Mouse (Mus musculus): ENCODE measurements at regions not wholly inside any gene's neighbourhood (a gene's known extent, or its start where the extent isn't known, plus 50 kb on each side); places are given as distances from the start of the nearest gene placed in this dataset.

GRCm38 (mm10) chr2:106083801-106084800 lies 80.8 kb upstream of the Dnajc24 start:
- DNase-seq (ENCODE audit: extremely low spot score in 1 of 2, low spot score in 1 of 2): no peak

GRCm38 (mm10) chr2:106083001-106083400 lies 79.7 kb upstream of the Dnajc24 start:
- no peak for DNase-seq (ENCODE audit: extremely low spot score in 1 of 2, low spot score in 1 of 2)

GRCm38 (mm10) chr2:106081951-106082350 lies 78.6 kb upstream of the Dnajc24 start:
- DNase-seq (ENCODE audit: extremely low spot score in 1 of 2, low spot score in 1 of 2): peak; percentile 55 to 85

- no peak for DNase-seq (ENCODE audit: extremely low spot score in 1 of 2, low spot score in 1 of 2)
These were observed 77.3 kb upstream of the Dnajc24 start for GRCm38 (mm10) chr2:106080626-106081025.

GRCm38 (mm10) chr2:106078591-106078990 lies 75.2 kb upstream of the Dnajc24 start:
- no peak for DNase-seq (ENCODE audit: extremely low spot score in 1 of 2, low spot score in 1 of 2)

GRCm38 (mm10) chr2:106074441-106074840 lies 71.1 kb upstream of the Dnajc24 start:
- no peak for DNase-seq (ENCODE audit: extremely low spot score in 1 of 2, low spot score in 1 of 2)

- no peak for DNase-seq (ENCODE audit: extremely low spot score in 1 of 2, low spot score in 1 of 2)
These were observed 61.0 kb upstream of the Dnajc24 start for GRCm38 (mm10) chr2:106064316-106064715.
